Mouse (Mus musculus) Muller cell, postnatal 12 days (primary cell): ENCODE measurements around the gene Ablim1.

Source experiments
- DNase-seq: peaks from one replicate; pipeline ENCODE4 v3.0.0-alpha.2; 2015; ENCODE audit errors: inconsistent ontology term

Ablim1 gene

GRCm38 (mm10) chr19:57104171-57104748 lies 210.5 kb downstream of the Ablim1 start:
- no peak for DNase-seq

- DNase-seq = no peak
These were observed 211.3 kb downstream of the Ablim1 start for GRCm38 (mm10) chr19:57103360-57103958.

- DNase-seq = no peak
These were observed 212.7 kb downstream of the Ablim1 start for GRCm38 (mm10) chr19:57101986-57102385.

GRCm38 (mm10) chr19:57100753-57101446 lies 213.8 kb downstream of the Ablim1 start:
- DNase-seq = no peak

- no peak for DNase-seq
These were observed 214.7 kb downstream of the Ablim1 start for GRCm38 (mm10) chr19:57099986-57100385.

- DNase-seq = no peak
These were observed 215.7 kb downstream of the Ablim1 start for GRCm38 (mm10) chr19:57099094-57099357.

- no peak for DNase-seq
These were observed 216.3 kb downstream of the Ablim1 start for GRCm38 (mm10) chr19:57098241-57099093.

- no peak for DNase-seq
These were observed 219.4 kb downstream of the Ablim1 start for GRCm38 (mm10) chr19:57095340-57095739.

- no peak for DNase-seq
These were observed 221.1 kb downstream of the Ablim1 start for GRCm38 (mm10) chr19:57093698-57094004.

GRCm38 (mm10) chr19:57092958-57093697 lies 221.6 kb downstream of the Ablim1 start:
- DNase-seq = no peak

- no peak for DNase-seq
These were observed 223.4 kb downstream of the Ablim1 start for GRCm38 (mm10) chr19:57091278-57091677.

GRCm38 (mm10) chr19:57088804-57089369 lies 225.8 kb downstream of the Ablim1 start:
- DNase-seq = no peak

GRCm38 (mm10) chr19:57084520-57085166 lies 230.1 kb downstream of the Ablim1 start:
- no peak for DNase-seq

GRCm38 (mm10) chr19:57083887-57084286 lies 230.8 kb downstream of the Ablim1 start:
- no peak for DNase-seq

- peak; percentile 57 for DNase-seq
These were observed 231.6 kb downstream of the Ablim1 start for GRCm38 (mm10) chr19:57083183-57083555.

- peak; percentile 64 for DNase-seq
These were observed 232.1 kb downstream of the Ablim1 start for GRCm38 (mm10) chr19:57082454-57083182.

- no peak for DNase-seq
These were observed 233.2 kb downstream of the Ablim1 start for GRCm38 (mm10) chr19:57081536-57081935.

- no peak for DNase-seq
These were observed 235.1 kb downstream of the Ablim1 start for GRCm38 (mm10) chr19:57079606-57079981.

- peak; percentile 90 for DNase-seq
These were observed 235.7 kb downstream of the Ablim1 start for GRCm38 (mm10) chr19:57078867-57079605.
